9 mouse cellular contexts compared by ENCODE assay signal in genomic region chr8:13160691-13161090, GRCm38 (mm10). TPM values are rescaled to one million over a fixed set of nuclear protein-coding genes. Genes with fewer than 3 reads are reported as not detected.
DNase-seq lines count a peak whose midpoint lies in the region; ATAC-seq and TF ChIP-seq lines count a peak whose summit lies in the region.
"Had no signal": no experiment of that assay in that cellular context is flagged by ENCODE, and none has a peak within 500 bp of the region (broad histone marks: within the 10 kb centered on the region; RNA-seq: fewer than 3 reads in every experiment).

No protein-coding gene starts in this region.

- H3K4me2 ChIP-seq in limb, embryonic 11.5 days (ENCODE audit: low read depth, severe bottlenecking): 0 out of 2 replicates have a peak overlapping the region, but pooled peaks have one; percentile 91
- H3K4me2 ChIP-seq in embryonic facial prominence, embryonic 15.5 days (replicated peaks): peak overlapping the region; percentile 89; the same call in 1 of the 2 replicates
- no peak overlapping the region for H3K4me2 ChIP-seq in limb, embryonic 14.5 days (replicated peaks; ENCODE audit: low read depth, low read length, severe bottlenecking)
- H3K4me2 ChIP-seq in neural tube, embryonic 14.5 days (ENCODE audit: low read depth, low read length): peak overlapping the region; percentile 89; the same call in 1 of the 2 replicates

- H3K9me3 ChIP-seq in limb, embryonic 11.5 days (ENCODE audit: control insufficient read depth, low read length): no peaks in the 10 kb centered on the region
- H3K9me3 ChIP-seq in limb, embryonic 10.5 days (replicated peaks): no peaks in the 10 kb centered on the region
- H3K9me3 ChIP-seq in embryonic facial prominence, embryonic 15.5 days (replicated peaks): no peaks in the 10 kb centered on the region
- H3K9me3 ChIP-seq in limb, embryonic 14.5 days (ENCODE audit: control insufficient read depth, low read length): no peaks in the 10 kb centered on the region
- no peaks in the 10 kb centered on the region for H3K9me3 ChIP-seq in neural tube, embryonic 14.5 days (ENCODE audit: control insufficient read depth, low read length)

- TF ChIP-seq POLR2A in limb, embryonic 14.5 days (IDR thresholded peaks at IDR 0.05; ENCODE audit: borderline replicate concordance, extremely low read depth, insufficient read depth, insufficient read length): no peak

- no peaks in the 10 kb centered on the region for H3K27me3 ChIP-seq in limb, embryonic 11.5 days (ENCODE audit: control insufficient read depth, insufficient read depth, low read length)
- no peaks in the 10 kb centered on the region for H3K27me3 ChIP-seq in limb, embryonic 10.5 days (ENCODE audit: low read depth, poor library complexity, severe bottlenecking)
- no peaks in the 10 kb centered on the region for H3K27me3 ChIP-seq in embryonic facial prominence, embryonic 15.5 days
- no peaks in the 10 kb centered on the region for H3K27me3 ChIP-seq in limb, embryonic 14.5 days (ENCODE audit: control insufficient read depth, insufficient read depth, low read length)
- H3K27me3 ChIP-seq in neural tube, embryonic 14.5 days (ENCODE audit: control insufficient read depth, insufficient read depth, low read length): no peaks in the 10 kb centered on the region

- no peak overlapping the region for H3K9ac ChIP-seq in limb, embryonic 11.5 days (ENCODE audit: low read length)
- no peak overlapping the region for H3K9ac ChIP-seq in embryonic facial prominence, embryonic 15.5 days
- 0 out of 2 replicates have a peak overlapping the region, but pooled peaks have one; percentile 96 for H3K9ac ChIP-seq in limb, embryonic 14.5 days (ENCODE audit: low read depth, low read length, severe bottlenecking)
- H3K9ac ChIP-seq in neural tube, embryonic 14.5 days (replicated peaks; ENCODE audit: low read depth, low read length): no peak overlapping the region

- DNase-seq in limb, embryonic 11.5 days (ENCODE audit: low spot score): no peak
- DNase-seq in limb, embryonic 10.5 days (ENCODE audit: low spot score): no peak
- DNase-seq in limb, embryonic 14.5 days (ENCODE audit: low spot score): no peak
- DNase-seq in embryo, embryonic 9.5 days (ENCODE audit: extremely low spot score): no peak
- no peak for DNase-seq in thymus, postnatal 25 days
- DNase-seq: adrenal gland, postnatal 14 days; gastrocnemius, postnatal 14 days had no signal

- H3K27ac ChIP-seq in limb, embryonic 11.5 days (replicated peaks; ENCODE audit: low read depth, low read length): no peak overlapping the region
- no peak overlapping the region for H3K27ac ChIP-seq in limb, embryonic 10.5 days
- H3K27ac ChIP-seq in embryonic facial prominence, embryonic 15.5 days (replicated peaks): no peak overlapping the region
- H3K27ac ChIP-seq in limb, embryonic 14.5 days (replicated peaks; ENCODE audit: low read depth, low read length): no peak overlapping the region
- H3K27ac ChIP-seq in neural tube, embryonic 14.5 days (ENCODE audit: low read depth, low read length): no peak overlapping the region

- H3K36me3 ChIP-seq in limb, embryonic 11.5 days (ENCODE audit: control insufficient read depth, insufficient read depth, low read length): no peaks in the 10 kb centered on the region
- H3K36me3 ChIP-seq in limb, embryonic 10.5 days: peaks cover 4% of the 10 kb centered on the region
- peaks cover 1% of the 10 kb centered on the region; the same call in 1 of the 2 replicates for H3K36me3 ChIP-seq in embryonic facial prominence, embryonic 15.5 days
- H3K36me3 ChIP-seq in limb, embryonic 14.5 days (ENCODE audit: control insufficient read depth, insufficient read depth, low read length): 0 out of 2 replicates have a peak, but pooled peaks cover 2% of the 10 kb centered on the region
- H3K36me3 ChIP-seq in neural tube, embryonic 14.5 days (ENCODE audit: control insufficient read depth, insufficient read depth, low read length): no peaks in the 10 kb centered on the region

- 85% methylated on average over 3 of the region's 3 CpGs for WGBS in limb, embryonic 11.5 days
- WGBS in limb, embryonic 10.5 days: 81% methylated on average over 3 of the region's 3 CpGs
- 78% methylated on average over 3 of the region's 3 CpGs for WGBS in embryonic facial prominence, embryonic 15.5 days
- 77% methylated on average over 3 of the region's 3 CpGs for WGBS in limb, embryonic 14.5 days
- 87% methylated on average over 3 of the region's 3 CpGs for WGBS in neural tube, embryonic 14.5 days

- no peak for ATAC-seq in limb, embryonic 11.5 days (ENCODE audit: insufficient number of reproducible peaks, low FRiP score, low TSS enrichment, low read depth)
- no peak for ATAC-seq in embryonic facial prominence, embryonic 15.5 days (ENCODE audit: insufficient number of reproducible peaks, low FRiP score, low TSS enrichment, low read depth)
- ATAC-seq in limb, embryonic 14.5 days (ENCODE audit: low FRiP score, low read depth): no peak
- no peak for ATAC-seq in neural tube, embryonic 14.5 days (ENCODE audit: low read depth)

- H3K4me3 ChIP-seq in limb, embryonic 11.5 days (ENCODE audit: low read depth, low read length): no peak overlapping the region
- H3K4me3 ChIP-seq in limb, embryonic 10.5 days: no peak overlapping the region; the same call in 1 of the 2 replicates
- peak overlapping the region; percentile 100 for H3K4me3 ChIP-seq in embryonic facial prominence, embryonic 15.5 days (replicated peaks)
- H3K4me3 ChIP-seq in limb, embryonic 14.5 days (replicated peaks; ENCODE audit: low read length): no peak overlapping the region
- no peak overlapping the region; the same call in 1 of the 2 replicates for H3K4me3 ChIP-seq in neural tube, embryonic 14.5 days (ENCODE audit: low read depth, low read length)

- H3K4me1 ChIP-seq in limb, embryonic 11.5 days (ENCODE audit: control insufficient read depth, insufficient read depth, low read length): peaks cover 6% of the 10 kb centered on the region; the same call in 1 of the 2 replicates
- H3K4me1 ChIP-seq in limb, embryonic 10.5 days: peaks cover 16% of the 10 kb centered on the region
- H3K4me1 ChIP-seq in embryonic facial prominence, embryonic 15.5 days: peaks cover 21% of the 10 kb centered on the region
- peaks cover 11% of the 10 kb centered on the region; the same call in 1 of the 2 replicates for H3K4me1 ChIP-seq in limb, embryonic 14.5 days (ENCODE audit: control insufficient read depth, insufficient read depth, low read length)
- peaks cover 8% of the 10 kb centered on the region; the same call in 1 of the 2 replicates for H3K4me1 ChIP-seq in neural tube, embryonic 14.5 days (ENCODE audit: control insufficient read depth, insufficient read depth, low read length)

RNA-seq across cellular contexts. Expression of gene Lamp1, which starts 1.7 kb away (rescaled TPM):
- polyA plus RNA-seq in limb, embryonic 11.5 days (2014; fragmentation: Nextera tagmentation; extraction: Ambion mirVana): 214 and 221 TPM in 2 replicates
- 186 and 196 TPM in 2 replicates for polyA plus RNA-seq in limb, embryonic 10.5 days (2016; fragmentation: Nextera tagmentation; extraction: Ambion mirVana)
- polyA plus RNA-seq in embryonic facial prominence, embryonic 15.5 days (2015; fragmentation: Nextera tagmentation; extraction: Ambion mirVana): 334 and 345 TPM in 2 replicates
- 300 and 327 TPM in 2 replicates for polyA plus RNA-seq in limb, embryonic 14.5 days (2012; rRNA removed)
- 335 and 337 TPM in 2 replicates for polyA plus RNA-seq in limb, embryonic 14.5 days (2014; fragmentation: Nextera tagmentation; extraction: Ambion mirVana)
- polyA plus RNA-seq in neural tube, embryonic 14.5 days (2014; fragmentation: Nextera tagmentation; extraction: Ambion mirVana): 288 and 319 TPM in 2 replicates

RNA-seq across cellular contexts. Expression of gene Grtp1, which starts 39.7 kb away (rescaled TPM):
- 15.7 and 17.7 TPM in 2 replicates for polyA plus RNA-seq in limb, embryonic 11.5 days (2014; fragmentation: Nextera tagmentation; extraction: Ambion mirVana)
- 16.0 and 18.8 TPM in 2 replicates for polyA plus RNA-seq in limb, embryonic 10.5 days (2016; fragmentation: Nextera tagmentation; extraction: Ambion mirVana)
- polyA plus RNA-seq in embryonic facial prominence, embryonic 15.5 days (2015; fragmentation: Nextera tagmentation; extraction: Ambion mirVana): 15.4 and 16.1 TPM in 2 replicates
- 9.5 and 11.3 TPM in 2 replicates for polyA plus RNA-seq in limb, embryonic 14.5 days (2012; rRNA removed)
- polyA plus RNA-seq in limb, embryonic 14.5 days (2014; fragmentation: Nextera tagmentation; extraction: Ambion mirVana): 15.7 and 16.0 TPM in 2 replicates
- 14.9 and 17.3 TPM in 2 replicates for polyA plus RNA-seq in neural tube, embryonic 14.5 days (2014; fragmentation: Nextera tagmentation; extraction: Ambion mirVana)

RNA-seq across cellular contexts. Expression of gene Cul4a, which starts 55.3 kb away (rescaled TPM):
- polyA plus RNA-seq in limb, embryonic 11.5 days (2014; fragmentation: Nextera tagmentation; extraction: Ambion mirVana): 107 and 108 TPM in 2 replicates
- 92.4 and 104 TPM in 2 replicates for polyA plus RNA-seq in limb, embryonic 10.5 days (2016; fragmentation: Nextera tagmentation; extraction: Ambion mirVana)
- 104 and 106 TPM in 2 replicates for polyA plus RNA-seq in embryonic facial prominence, embryonic 15.5 days (2015; fragmentation: Nextera tagmentation; extraction: Ambion mirVana)
- 81.6 and 83.7 TPM in 2 replicates for polyA plus RNA-seq in limb, embryonic 14.5 days (2012; rRNA removed)
- 110 and 115 TPM in 2 replicates for polyA plus RNA-seq in limb, embryonic 14.5 days (2014; fragmentation: Nextera tagmentation; extraction: Ambion mirVana)
- 70.3 and 82.9 TPM in 2 replicates for polyA plus RNA-seq in neural tube, embryonic 14.5 days (2014; fragmentation: Nextera tagmentation; extraction: Ambion mirVana)

RNA-seq across cellular contexts. Expression of gene Pcid2, which starts 55.4 kb away (rescaled TPM):
- polyA plus RNA-seq in limb, embryonic 11.5 days (2014; fragmentation: Nextera tagmentation; extraction: Ambion mirVana): 55.7 and 57.4 TPM in 2 replicates
- polyA plus RNA-seq in limb, embryonic 10.5 days (2016; fragmentation: Nextera tagmentation; extraction: Ambion mirVana): 62.9 and 65.8 TPM in 2 replicates
- polyA plus RNA-seq in embryonic facial prominence, embryonic 15.5 days (2015; fragmentation: Nextera tagmentation; extraction: Ambion mirVana): 37.4 and 41.9 TPM in 2 replicates
- polyA plus RNA-seq in limb, embryonic 14.5 days (2012; rRNA removed): 35.9 and 40.7 TPM in 2 replicates
- 34.8 and 39.2 TPM in 2 replicates for polyA plus RNA-seq in limb, embryonic 14.5 days (2014; fragmentation: Nextera tagmentation; extraction: Ambion mirVana)
- polyA plus RNA-seq in neural tube, embryonic 14.5 days (2014; fragmentation: Nextera tagmentation; extraction: Ambion mirVana): 33.3 and 39.3 TPM in 2 replicates
